Mouse (Mus musculus) cerebellum, postnatal 36 days (tissue): ENCODE measurements around the gene Ttll2.
"Not testable (repeated sequence)": the region's sequence is repeated elsewhere in the genome, so short reads cannot be mapped to it uniquely, and the experiment has no call there.

Experiments
- DNase-seq, 2 experiments: peaks; one replicate each; pipeline ENCODE4 v3.0.0; 2021 to 2022; ENCODE audit warnings: mixed read lengths in 2 of 2

The Ttll2 gene

DNA sequence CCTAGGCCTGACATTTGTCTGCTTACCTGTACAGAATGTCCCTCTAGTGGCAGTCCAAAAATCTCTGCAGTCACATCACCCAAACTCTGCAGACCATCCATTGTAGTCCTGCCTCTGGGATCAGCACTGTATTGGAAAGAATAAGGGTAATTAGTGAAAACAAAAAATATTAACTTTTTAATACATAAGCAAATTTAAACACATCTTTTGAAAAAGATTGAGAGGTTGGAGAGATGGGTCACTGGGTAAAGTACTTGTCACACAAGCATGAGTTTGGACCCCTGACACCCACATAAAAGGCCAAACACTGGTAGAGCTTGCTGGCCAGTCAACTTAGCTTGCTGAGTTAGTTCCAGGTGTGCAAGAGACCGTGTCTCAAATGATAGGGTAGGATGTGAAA, at the start of gene Ttll2:
Ttll2 (minus strand) TSS at position 101 of the 400 bp plus-strand sequence.
- not testable (repeated sequence) for DNase-seq

DNA sequence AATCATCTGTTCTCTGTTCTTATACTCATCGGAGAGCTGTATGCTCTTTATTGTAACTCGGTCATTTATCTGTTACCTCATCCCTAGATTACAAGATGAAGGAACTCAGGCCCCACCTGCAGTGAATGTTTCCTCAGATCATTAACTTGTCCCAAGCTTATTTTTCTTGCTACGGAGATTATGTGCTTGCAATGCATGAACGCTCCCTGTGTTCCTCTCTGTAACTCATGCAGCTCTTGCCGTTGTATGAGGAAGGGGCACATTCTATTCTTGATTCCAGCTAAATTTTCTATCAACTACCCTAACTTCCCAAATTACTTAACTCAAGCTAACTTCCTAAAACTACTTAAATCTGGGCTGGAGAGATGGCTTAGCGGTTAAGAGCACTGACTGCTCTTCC, 47.3 kb upstream of the Ttll2 start:
- DNase-seq = not testable (repeated sequence)

- not testable (repeated sequence) for DNase-seq
These were observed 45.8 kb upstream of the Ttll2 start for GRCm38 (mm10) chr17:7398198-7398847.

- not testable (repeated sequence) for DNase-seq
These were observed 44.6 kb upstream of the Ttll2 start for GRCm38 (mm10) chr17:7397079-7397478.

GRCm38 (mm10) chr17:7396288-7396687, 43.8 kb upstream of the Ttll2 start:
- not testable (repeated sequence) for DNase-seq

DNA sequence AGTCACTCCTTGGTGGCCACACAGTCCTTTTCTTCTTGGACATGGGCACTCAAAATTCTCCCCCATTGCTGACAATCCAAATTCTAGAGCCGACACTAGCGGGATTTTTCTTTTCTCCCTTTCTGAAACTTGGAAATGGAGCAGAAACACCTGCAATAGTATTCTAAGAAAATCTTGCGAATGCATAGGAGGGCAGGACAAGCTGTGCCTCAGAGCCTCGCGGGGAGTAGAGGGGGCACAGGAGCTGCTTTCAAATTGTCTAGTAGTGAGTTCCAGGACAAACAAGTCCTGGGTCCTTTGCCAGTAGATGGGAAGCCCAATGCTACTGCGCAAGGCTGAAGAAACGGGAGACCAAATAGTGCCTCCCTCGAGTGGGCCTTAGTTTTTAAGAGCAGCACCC, 43.2 kb upstream of the Ttll2 start:
- DNase-seq = not testable (repeated sequence)

DNA sequence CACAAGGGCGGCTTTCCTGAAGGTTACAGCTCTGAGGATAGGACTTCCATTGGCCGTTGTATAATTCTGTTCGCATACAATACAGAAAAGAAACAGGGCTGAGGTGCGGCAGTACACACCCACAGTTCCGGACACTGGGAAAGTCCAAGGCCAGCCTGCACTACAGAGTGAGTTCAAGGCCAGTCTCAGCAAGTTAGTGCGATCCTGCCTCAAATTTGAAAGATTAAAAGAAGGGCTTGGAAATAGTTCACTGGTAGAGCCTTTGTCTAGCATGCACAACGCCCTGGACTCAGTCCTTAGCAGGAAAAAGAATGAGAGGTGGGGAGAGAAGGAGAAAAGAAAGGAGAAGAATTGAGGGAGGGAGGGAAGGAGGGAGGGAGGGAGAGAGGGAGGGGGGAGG, 42.6 kb upstream of the Ttll2 start:
- not testable (repeated sequence) for DNase-seq

GRCm38 (mm10) chr17:7389898-7390297, 37.4 kb upstream of the Ttll2 start:
- not testable (repeated sequence) for DNase-seq

DNA sequence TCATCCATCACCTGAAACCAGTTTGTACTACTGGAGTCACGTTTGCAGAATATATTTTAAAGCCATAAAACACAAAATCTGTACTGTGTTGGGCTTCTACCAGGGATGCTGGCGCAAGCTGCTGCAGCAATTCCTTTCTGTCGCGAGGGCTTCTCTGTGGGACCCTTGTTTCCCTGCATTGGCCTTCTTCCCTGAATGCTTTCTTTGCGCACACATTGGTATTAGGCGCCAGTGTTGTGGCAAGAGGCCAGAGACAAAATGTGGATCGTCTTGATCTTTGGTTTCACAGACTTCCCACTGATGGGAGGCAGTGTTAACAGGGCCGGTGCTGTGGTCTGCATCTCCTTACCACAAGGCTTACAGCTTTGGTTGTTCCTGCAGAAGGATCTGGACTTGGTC, 36.5 kb upstream of the Ttll2 start:
- DNase-seq = not testable (repeated sequence)

DNA sequence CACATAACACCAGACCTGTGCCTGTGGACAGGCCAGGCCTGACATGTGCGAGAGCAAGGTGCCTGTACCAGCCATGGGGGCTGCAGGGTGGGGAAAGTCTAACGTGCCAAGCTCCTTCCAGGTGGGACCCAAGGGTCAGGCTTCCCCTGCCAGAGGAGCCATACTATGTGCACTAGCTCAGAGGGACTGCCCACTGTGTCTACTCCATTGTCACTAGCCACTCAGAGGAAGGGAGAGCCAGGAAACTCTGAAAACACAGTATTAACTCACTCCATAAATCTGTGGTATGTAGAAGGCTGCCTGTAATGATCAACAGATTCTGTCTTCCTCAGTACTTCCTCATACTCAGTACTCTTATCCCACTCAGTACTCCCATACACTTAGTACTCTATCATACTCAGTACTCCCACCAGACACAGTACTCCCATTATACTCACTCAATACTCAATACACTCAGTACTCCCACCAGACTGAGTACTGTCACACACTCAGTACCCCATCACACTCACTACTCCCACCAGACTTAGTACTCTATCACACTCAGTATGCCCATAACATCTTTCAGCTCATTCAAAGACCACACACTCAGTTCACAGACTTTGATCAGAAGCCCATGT, 36.0 kb upstream of the Ttll2 start:
- DNase-seq = not testable (repeated sequence)

GRCm38 (mm10) chr17:7386016-7386415, 33.5 kb upstream of the Ttll2 start:
- DNase-seq = not testable (repeated sequence)

DNA sequence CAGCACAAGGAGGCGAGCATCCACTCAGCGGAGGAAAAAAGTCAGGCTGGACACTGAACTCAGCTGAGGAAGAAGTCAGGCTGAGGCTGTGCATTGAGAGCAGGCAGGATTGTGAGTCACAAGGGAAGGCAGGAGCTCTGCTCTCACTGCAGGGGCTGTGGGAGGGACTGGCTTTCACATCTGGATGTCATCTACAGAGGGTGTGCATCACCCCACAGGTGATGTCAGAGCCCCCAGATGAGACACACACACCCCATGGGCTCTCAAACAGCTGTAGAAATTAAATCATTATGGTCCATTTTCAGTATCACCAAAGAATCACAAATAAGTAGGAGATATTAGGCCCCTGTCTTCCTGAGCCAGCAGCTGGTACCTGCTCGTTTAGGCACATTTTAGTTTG, 32.9 kb upstream of the Ttll2 start, which contains the start of gene Unc93a2:
Unc93a2 (minus strand) TSS at position 101 of the 400 bp plus-strand sequence.
- DNase-seq = not testable (repeated sequence)

GRCm38 (mm10) chr17:7383167-7384143, 31.0 kb upstream of the Ttll2 start:
- DNase-seq = not testable (repeated sequence)

DNA sequence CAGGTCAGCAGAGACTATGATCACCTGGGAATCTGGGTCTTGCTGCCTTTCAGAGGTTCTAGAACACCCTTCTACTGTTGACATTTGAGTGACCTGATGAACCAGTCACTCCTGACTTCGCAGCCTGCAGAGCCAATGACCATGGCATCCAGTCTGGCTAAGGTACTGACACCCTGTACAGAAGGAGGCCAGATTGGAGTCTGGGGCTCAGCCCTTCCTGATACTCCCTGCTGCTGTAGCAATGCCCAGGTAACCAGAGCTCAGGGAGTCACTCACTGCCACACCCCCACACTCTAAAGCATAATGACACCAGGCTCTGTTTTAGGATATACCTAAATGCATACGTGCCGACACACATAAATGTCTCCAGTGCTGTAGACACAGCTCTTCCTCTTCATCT, 30.2 kb upstream of the Ttll2 start:
- DNase-seq = not testable (repeated sequence)

GRCm38 (mm10) chr17:7377907-7378306, 25.4 kb upstream of the Ttll2 start:
- not testable (repeated sequence) for DNase-seq

DNA sequence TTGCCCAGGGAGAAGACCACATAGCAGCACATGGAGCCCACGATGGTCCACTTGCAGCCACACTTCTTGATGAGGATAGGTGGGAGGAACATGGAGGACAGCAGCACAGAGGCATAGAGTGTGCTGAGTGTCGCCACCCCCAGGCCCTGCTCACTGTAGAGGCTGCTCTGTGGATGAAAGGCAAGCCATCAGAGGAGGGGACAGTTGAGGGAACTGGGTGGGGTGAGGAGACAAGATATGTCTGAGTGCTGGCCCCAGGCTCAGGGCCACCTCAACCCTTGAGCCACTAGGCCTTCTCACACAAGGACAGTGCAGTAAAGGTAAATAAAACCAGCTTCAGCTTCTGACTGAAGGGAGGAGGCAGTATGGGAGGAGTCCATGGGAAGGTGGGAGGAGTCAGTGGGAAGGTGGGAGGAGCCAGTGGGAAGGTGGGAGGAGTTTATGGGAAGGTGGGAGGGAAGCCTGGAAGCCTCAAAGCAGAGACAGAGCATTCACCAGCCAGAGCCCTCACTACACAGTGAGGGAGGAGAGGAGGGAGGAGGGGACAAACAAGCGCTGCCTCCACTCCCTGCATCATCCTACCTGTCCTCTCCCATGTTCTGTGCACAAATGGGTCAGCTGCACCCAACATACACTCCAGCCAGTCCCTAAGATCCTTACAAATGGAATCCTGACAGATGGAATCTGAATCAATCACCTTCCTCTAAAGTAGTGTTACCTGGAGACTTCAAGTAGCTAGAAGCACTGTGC, 24.6 kb upstream of the Ttll2 start:
- DNase-seq = not testable (repeated sequence)

- DNase-seq = not testable (repeated sequence)
These were observed 19.4 kb upstream of the Ttll2 start, which contains the start of gene Gm49630 for GRCm38 (mm10) chr17:7371879-7372278. TSS of gene Gm49630 (minus strand) at chr17:7371979.

- DNase-seq = not testable (repeated sequence)
These were observed 16.9 kb upstream of the Ttll2 start for GRCm38 (mm10) chr17:7369401-7369800.

GRCm38 (mm10) chr17:7366676-7367374, 14.3 kb upstream of the Ttll2 start:
- DNase-seq = not testable (repeated sequence)

DNA sequence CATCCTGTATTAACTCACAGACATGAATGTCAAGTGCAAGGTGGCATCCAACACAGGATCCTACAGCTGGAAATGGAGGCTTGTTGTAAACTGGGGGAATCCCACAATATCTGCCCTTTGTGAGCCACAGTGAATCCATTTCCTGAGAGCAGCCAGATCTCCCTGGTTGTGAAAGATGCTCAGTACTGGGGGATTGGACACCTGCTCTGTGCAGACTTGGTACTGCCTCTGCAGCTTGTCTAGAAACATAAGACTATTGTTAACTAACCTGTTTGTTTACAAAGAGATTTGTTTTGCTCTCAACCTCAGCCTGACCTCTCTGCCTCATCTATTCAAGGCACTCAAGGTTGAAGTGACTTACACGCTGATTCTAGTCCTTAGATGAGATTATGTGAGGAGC, 13.8 kb upstream of the Ttll2 start:
- not testable (repeated sequence) for DNase-seq

DNA sequence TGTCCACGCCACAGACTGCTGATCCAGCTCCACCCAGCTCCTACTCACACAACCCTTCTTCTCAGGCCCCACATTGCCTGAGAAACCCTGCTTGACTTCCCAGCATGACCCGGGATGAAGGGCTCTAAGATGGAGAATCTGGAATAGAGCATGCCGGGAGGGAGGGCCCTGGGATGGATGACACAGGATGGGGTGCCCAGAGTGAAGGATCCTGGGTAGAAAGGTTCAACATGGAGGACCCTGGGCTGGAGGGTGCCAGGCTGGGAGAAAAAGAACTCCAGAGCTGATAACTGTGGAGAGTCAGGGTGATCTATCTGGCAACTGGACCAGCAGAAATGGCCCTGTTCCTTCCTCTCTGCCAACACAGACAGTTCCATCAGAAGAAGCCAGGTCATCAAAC, 13.1 kb upstream of the Ttll2 start:
- DNase-seq = not testable (repeated sequence)
